ENCODE assay signal across 25 mouse cellular contexts in genomic region chr10:85050668-85051208, GRCm38 (mm10). TPM values are rescaled to one million over a fixed set of nuclear protein-coding genes. Genes with fewer than 3 reads are reported as not detected.
DNase-seq lines count a peak whose midpoint lies in the region; ATAC-seq lines count a peak whose summit lies in the region.
"Had no signal": no experiment of that assay in that cellular context is flagged by ENCODE, and none has a peak within 500 bp of the region (broad histone marks: within the 10 kb centered on the region; RNA-seq: fewer than 3 reads in every experiment).

No protein-coding gene starts in this region.

- no peak for ATAC-seq in activated CD4-positive, CD25-positive, alpha-beta regulatory T cell, adult 4 months
- ATAC-seq in kidney, embryonic 16.5 days (ENCODE audit: low FRiP score, low TSS enrichment) = no peak
- ATAC-seq: forebrain, embryonic 14.5 days; forebrain, embryonic 16.5 days; Patski had no signal

- WGBS in kidney, embryonic 16.5 days = 58% methylated on average over 4 of the region's 4 CpGs

- H3K27ac ChIP-seq in kidney, embryonic 16.5 days (ENCODE audit: low read length) = no peak overlapping the region
- H3K27ac ChIP-seq: embryonic facial prominence, embryonic 13.5 days; embryonic facial prominence, embryonic 15.5 days; forebrain, embryonic 10.5 days; forebrain, embryonic 12.5 days had no signal

- H3K4me1 ChIP-seq in kidney, embryonic 16.5 days (ENCODE audit: insufficient read depth, low read length) = no peaks in the 10 kb centered on the region
- H3K4me1 ChIP-seq: embryonic facial prominence, embryonic 13.5 days; embryonic facial prominence, embryonic 15.5 days; forebrain, embryonic 12.5 days had no signal

- DNase-seq in heart, adult 11 months = peak; percentile 58
- no peak for DNase-seq in heart, postnatal 14 days
- peak; percentile 93 for DNase-seq in ES-CJ7 (ENCODE audit: low read depth, low spot score)
- peak; percentile 97 for DNase-seq in R1 (ENCODE audit: low read depth, low spot score)
- DNase-seq in kidney, adult 11 months = no peak
- DNase-seq: adrenal gland, adult 2 months; adrenal gland, postnatal 10 days; adrenal gland, postnatal 25 days; cerebellum, adult 11-12 months; cerebellum, adult 2 months; cerebellum, adult 9-10 months; cerebellum, postnatal 14 days; cerebellum, postnatal 36 days; embryo, embryonic 11 days had no signal

- H3K36me3 ChIP-seq in kidney, embryonic 16.5 days (ENCODE audit: insufficient read depth, low read length) = no peaks in the 10 kb centered on the region
- H3K36me3 ChIP-seq: embryonic facial prominence, embryonic 13.5 days; embryonic facial prominence, embryonic 15.5 days; forebrain, embryonic 10.5 days; forebrain, embryonic 12.5 days; G1E had no signal

- intact Hi-C loops in heart, postnatal 14 days (cut with DNase I) = no loop called here

- 0 out of 2 replicates have a peak, but pooled peaks cover 4% of the 10 kb centered on the region for H3K9me3 ChIP-seq in kidney, embryonic 16.5 days (ENCODE audit: low read length)
- H3K9me3 ChIP-seq: embryonic facial prominence, embryonic 13.5 days; embryonic facial prominence, embryonic 15.5 days; forebrain, embryonic 10.5 days; forebrain, embryonic 12.5 days; G1E had no signal

- no peak overlapping the region for H3K9ac ChIP-seq in kidney, embryonic 16.5 days (replicated peaks; ENCODE audit: low read length)
- H3K9ac ChIP-seq: embryonic facial prominence, embryonic 13.5 days; embryonic facial prominence, embryonic 15.5 days; forebrain, embryonic 12.5 days had no signal

- H3K27me3 ChIP-seq in kidney, embryonic 16.5 days (ENCODE audit: insufficient read depth, low read length) = no peaks in the 10 kb centered on the region
- H3K27me3 ChIP-seq: embryonic facial prominence, embryonic 13.5 days; embryonic facial prominence, embryonic 15.5 days; Patski had no signal

- H3K4me2 ChIP-seq in kidney, embryonic 16.5 days (replicated peaks; ENCODE audit: low read depth, low read length) = no peak overlapping the region
- H3K4me2 ChIP-seq: embryonic facial prominence, embryonic 13.5 days; embryonic facial prominence, embryonic 15.5 days; forebrain, embryonic 12.5 days had no signal

- H3K4me3 ChIP-seq in kidney, embryonic 16.5 days (ENCODE audit: low read length) = no peak overlapping the region
- H3K4me3 ChIP-seq: embryonic facial prominence, embryonic 13.5 days; embryonic facial prominence, embryonic 15.5 days; erythroblast, embryonic 14.5 days; forebrain, embryonic 10.5 days; forebrain, embryonic 12.5 days had no signal

RNA-seq across cellular contexts. Expression of gene Fhl4, which starts 51.6 kb away (rescaled TPM):
- total RNA-seq in heart, postnatal 14 days (2021) = under 1 TPM; 0.41 to 0.50 TPM
- under 1 TPM; 0.45 to 0.66 TPM for polyA plus RNA-seq in activated CD4-positive, CD25-positive, alpha-beta regulatory T cell, adult 4 months (2017; shearing (Covaris generic))
- polyA plus RNA-seq in kidney, embryonic 16.5 days (2015; fragmentation: Nextera tagmentation; extraction: Ambion mirVana) = 0.76 and 1.4 TPM in 2 replicates
- polyA plus RNA-seq: erythroblast, embryonic 14.5 days had no signal

RNA-seq across cellular contexts. Expression of gene Tmem263, which starts 51.7 kb away (rescaled TPM):
- total RNA-seq in heart, postnatal 14 days (2021) = 10 to 100 TPM; 17.5 to 19.5 TPM
- 10 to 100 TPM; 31.9 to 40.0 TPM for polyA plus RNA-seq in activated CD4-positive, CD25-positive, alpha-beta regulatory T cell, adult 4 months (2017; shearing (Covaris generic))
- 70.8 and 75.8 TPM in 2 replicates for polyA plus RNA-seq in kidney, embryonic 16.5 days (2015; fragmentation: Nextera tagmentation; extraction: Ambion mirVana)

Comparison
In these comparisons a context has a peak if more than half of its experiments do, and no peak if none do; other contexts are left out.
1. DNase-seq: peak in heart, adult 11 months (single experiment), ES-CJ7 (single experiment) and R1 (single experiment); none in heart, postnatal 14 days (0 of 2) and kidney, adult 11 months (single experiment).